Mouse (Mus musculus): ENCODE data around the gene Orc4.
"Not testable (repeated sequence)": the region's sequence is repeated elsewhere in the genome, so short reads cannot be mapped to it uniquely, and the experiment has no call there.

Gene Orc4

DNA sequence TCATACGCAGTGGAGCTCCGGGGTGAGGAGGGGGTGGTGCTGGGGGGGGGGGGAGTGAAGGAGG, at the start of gene Orc4:
Gene Orc4, minus strand, starts transcription at position 26 of the 64 bp plus-strand sequence.
- in situ Hi-C loops (cut with MseI, MboI): no loop called here

DNA sequence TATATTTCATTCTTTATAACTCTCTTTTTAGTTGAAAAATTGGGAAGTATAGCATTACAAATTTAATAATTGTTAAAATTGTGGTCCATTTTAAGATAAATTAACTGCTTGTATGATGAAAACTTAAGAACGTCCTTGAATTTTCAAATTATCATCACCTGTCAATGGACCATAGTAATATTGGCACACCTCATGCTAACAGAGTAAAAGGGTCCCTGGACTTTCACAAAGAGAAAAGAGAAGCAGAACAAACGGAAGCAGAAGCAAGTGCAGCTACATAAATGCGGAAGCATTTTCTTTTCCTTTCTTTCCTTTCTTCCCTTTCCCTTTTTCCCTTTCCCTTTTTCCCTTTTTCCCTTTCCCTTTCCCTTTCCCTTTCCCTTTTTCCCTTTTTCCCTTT, 40.2 kb upstream of the Orc4 start:
- in situ Hi-C loops (cut with MseI, MboI): no loop called here

DNA sequence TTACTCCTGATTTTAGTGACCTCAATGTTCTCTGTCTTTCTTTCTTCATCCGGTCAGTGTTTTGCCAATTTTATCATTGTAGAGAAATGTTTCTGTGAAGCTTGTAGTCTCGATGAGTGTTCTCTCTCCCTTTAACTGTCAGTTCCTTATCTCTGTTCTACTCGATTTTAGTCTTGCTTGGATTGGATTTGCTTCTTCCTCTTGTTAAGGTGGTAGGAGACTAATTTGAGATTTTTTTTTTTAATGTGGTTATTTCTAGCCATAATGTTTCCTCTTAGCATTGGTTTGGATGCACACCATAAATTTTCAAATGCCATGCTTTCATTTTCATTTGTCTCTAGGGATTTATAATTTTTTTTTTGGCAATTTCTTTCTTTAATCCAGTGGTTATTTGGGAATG, 28.8 kb upstream of the Orc4 start:
- in situ Hi-C loops (cut with MseI, MboI): no loop called here

DNA sequence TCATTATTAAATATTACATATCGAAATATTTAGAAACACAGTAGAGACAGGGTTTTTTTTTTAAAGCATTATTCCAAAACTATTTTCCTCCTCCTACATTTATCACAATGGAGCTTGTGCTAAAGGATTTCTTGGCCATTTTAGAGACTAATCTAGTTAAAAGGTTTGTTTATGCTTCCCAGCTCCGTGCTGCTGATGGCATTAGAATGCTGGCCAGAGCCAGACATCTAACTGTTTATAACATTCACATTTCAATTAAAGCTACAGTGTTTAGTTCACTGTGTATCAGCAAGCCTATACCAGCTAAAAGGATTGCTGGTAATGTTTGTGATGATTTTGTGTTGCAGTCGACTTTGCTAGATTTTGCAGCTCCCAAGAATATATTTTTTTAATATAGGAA, 6.5 kb upstream of the Orc4 start:
- in situ Hi-C loops (cut with MseI, MboI): no loop called here

DNA sequence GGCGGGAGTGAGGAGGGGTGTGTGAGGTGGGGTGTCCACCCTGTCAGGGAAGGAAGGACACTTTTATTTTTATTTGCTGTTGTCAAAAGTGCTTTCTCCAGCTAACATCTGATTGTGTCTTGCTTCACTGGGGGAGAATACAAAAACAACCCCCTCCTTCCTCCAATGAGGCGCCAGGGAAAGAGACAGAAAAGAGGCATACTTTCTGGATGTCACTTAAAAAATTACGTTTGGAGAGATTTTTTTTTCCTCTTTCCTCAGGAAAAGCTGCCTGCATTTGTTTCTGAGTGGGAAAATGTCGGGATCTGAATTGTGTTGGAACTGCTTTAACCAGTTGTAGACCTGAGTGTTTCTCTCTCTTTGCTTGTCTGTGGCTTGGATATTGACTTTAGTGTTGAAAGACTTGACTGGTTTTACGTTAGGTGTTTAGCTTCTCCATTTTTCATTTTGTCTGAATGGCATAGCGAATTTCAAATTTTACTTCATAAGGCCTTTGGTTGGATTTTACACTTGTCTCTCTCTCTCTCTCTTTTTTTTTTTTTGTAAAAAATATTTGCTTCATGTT, 321 bp upstream of the Orc4 start:
- in situ Hi-C loops (cut with MseI, MboI): no loop called here

DNA sequence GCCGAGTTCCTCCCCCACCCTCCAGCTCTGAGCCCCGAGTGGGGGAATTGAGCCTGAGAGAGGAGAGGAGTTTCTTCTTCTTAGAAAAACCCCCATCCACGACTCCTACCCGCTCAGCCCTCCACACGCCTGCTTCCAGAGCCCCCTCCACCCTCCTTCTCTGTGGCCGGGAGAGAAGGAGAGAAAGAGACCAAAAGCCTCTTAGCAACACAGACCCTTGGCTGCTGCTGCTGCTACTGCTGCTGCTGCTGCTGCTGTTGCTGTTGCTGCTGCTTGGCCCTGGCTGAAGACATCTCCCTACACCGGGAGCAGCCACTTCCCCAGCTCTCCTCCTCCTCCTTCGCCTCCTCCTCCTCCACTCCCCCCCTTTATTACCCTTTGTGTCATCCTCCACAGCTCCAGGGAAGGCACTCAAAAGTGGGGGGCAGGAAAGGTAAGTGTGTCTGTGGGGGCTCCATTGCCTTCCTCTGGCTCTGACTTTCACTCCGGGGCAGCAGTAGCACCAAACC, 280 bp downstream of the Orc4 start:
- in situ Hi-C loops (cut with MseI, MboI): loop anchor here in 1 of 2 experiments (25.0 kb wide), 1 partner anchor 363 kb away; no protein-coding TSS in a partner anchor

DNA sequence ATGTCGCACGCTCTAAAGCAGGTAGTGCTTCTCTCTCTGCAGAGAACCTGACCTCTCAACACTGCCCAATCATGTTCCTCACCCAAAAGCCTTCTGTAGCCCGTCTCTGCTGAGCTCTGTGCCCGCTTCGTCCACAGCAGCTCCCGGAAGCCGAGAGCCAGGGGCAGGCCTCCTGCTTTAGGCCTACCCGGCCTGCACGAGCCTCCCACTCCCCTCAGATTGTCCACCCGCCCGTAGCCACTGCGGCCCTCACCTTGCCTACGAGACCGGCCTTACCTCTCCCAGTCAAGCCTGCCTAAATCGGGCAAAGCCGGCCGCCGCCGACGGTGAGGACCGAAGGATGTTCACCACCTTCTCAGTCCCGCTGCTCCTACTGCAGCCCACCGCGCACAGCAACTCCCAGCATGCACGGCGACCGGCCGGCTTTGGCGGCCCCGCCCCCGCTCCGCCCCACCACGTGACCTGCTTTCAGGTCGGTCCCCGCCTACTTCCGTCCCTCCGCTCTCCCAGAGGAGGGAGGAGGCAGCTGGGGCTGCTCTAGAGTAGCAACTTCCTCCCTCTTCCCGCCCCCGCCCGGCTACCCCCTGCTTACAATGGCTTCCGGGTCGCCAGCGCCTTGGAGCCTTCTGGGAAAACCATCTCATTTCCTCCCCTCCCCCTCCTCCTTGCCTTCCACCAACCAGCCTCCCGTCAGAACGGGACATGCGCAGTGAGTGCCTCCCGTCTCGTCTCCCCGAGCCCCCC, 1.1 kb downstream of the Orc4 start, which contains the start of gene Mbd5:
Gene Mbd5, plus strand, starts transcription at position 668 of the 744 bp plus-strand sequence.
- in situ Hi-C loops (cut with MseI, MboI): loop anchor here in 1 of 2 experiments (25.0 kb wide), 1 partner anchor 363 kb away; no protein-coding TSS in a partner anchor

DNA sequence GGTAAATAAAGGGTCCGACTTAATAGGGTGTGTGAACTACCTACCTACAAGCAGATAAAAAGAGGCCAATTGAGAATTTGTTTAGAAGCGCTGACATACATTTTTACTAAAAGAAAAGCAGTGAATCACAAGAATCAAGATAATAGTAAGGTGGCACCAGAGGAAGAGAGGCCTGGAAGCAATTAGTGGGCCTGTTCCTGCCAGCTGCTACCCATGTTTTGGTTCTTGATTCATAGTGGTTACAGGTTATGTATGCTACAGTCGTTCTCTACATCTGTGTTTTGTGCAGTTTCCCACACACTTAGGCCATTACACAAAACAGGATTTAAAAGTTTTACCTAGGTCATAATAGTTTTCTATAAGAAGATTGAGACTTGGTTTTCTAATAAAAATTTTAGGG, 2.3 kb downstream of the Orc4 start:
- in situ Hi-C loops (cut with MseI, MboI): loop anchor here in 1 of 2 experiments (25.0 kb wide), 1 partner anchor 365 kb away; no protein-coding TSS in a partner anchor

DNA sequence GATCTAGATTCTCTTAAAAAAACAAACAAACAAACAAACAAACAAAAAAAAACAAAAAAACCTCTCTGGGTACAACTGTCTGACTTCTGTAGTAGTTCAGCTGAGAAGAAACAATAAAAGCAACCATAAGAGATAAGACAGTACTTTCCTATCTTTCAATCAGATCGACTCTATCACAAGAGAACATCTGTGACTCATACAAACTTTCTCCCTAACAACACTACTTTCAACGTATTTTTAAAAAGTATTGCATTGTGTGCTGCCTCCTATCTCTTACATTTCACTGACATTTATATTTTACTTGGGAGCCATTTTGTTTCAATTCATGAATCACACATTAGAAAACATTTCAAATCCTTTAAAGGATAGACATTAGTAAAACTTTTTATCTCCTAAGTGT, 15.0 kb downstream of the Orc4 start:
- in situ Hi-C loops (cut with MseI, MboI): loop anchor here in 1 of 2 experiments (25.0 kb wide), 1 partner anchor 377 kb away; no protein-coding TSS in a partner anchor

DNA sequence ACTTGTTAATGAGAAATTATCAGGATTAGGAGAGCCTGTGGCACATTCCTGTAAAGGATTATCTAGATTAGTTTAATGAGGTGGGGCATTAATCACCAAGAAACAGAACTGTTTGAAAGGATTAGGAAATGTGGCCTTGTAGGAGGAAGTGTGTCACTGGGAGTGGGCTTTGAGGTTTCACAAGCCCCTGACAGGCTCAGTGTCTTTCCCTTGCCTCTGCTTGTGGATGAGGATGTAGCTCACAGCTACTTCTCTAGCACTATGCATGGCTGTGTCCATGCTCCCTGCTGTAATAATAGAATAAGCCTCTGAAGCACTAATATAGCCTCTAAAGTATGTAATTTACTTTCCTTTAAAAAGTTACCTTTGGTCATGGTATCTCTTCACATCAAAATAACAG, 34.2 kb downstream of the Orc4 start:
- in situ Hi-C loops (cut with MseI, MboI): loop anchor here in 1 of 2 experiments (25.0 kb wide), 1 partner anchor 821 kb away; no protein-coding TSS in a partner anchor

DNA sequence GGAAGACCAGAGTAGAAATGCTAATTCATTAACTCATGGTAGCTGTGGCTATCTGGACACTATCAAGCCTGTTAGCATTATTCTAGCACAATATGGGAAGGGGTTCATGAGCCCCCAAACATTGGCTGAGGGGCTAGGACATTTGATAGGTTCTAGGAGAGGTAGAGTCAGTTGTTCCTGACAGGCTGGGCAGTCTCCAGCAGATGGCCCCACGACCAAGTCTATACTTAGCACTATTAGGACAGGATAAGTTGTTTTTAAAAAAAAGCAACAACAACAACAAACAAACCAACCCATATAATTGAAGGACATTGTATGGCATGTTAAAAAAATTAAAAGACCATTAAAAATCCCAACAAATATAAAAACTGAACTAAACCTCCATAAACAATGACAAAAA, 35.9 kb downstream of the Orc4 start:
- in situ Hi-C loops (cut with MseI, MboI): loop anchor here in 1 of 2 experiments (25.0 kb wide), 1 partner anchor 823 kb away; no protein-coding TSS in a partner anchor

DNA sequence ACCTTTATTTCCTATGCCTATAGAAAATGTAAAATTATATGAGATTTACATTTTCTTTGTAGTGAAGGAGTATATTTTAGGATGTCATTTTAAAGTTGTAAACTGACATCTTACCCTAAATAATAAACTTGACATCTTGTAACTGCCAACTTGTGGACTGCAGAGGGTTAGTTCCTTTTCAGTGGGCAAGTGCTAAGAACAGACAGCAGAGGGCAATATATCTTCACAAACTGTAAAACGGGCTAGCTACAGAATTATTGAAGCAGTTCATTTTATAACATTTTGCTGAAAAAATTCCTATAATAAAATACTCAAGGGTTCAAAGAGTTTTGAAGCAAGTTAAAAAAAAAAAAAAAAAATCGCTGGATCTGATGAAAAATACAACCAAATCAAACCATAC, 41.2 kb downstream of the Orc4 start:
- in situ Hi-C loops (cut with MseI, MboI): loop anchor here in 1 of 2 experiments (25.0 kb wide), 1 partner anchor 828 kb away; no protein-coding TSS in a partner anchor

DNA sequence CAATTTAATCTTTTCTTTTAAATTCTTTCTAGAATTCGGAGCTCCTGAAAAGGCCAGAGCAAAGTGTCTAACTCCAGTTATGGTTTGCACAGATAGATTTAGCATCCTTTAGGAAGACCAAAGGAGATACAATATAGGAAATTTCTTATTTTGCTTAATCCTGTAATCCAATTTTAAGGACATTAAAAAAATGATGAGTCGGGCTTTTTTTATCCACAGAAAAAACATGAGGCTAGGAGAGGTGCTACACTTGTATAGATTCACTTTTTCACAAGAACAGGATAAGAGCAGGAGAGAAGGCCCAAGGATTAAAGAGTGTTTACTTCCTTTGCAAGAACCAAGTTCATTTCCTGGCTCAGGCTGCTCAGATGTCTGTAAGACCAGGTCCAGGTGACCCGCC, 54.9 kb downstream of the Orc4 start:
- in situ Hi-C loops (cut with MseI, MboI): loop anchor here (25.0 kb wide), 3 partner anchors 883 to 1408 kb away; no protein-coding TSS in a partner anchor

DNA sequence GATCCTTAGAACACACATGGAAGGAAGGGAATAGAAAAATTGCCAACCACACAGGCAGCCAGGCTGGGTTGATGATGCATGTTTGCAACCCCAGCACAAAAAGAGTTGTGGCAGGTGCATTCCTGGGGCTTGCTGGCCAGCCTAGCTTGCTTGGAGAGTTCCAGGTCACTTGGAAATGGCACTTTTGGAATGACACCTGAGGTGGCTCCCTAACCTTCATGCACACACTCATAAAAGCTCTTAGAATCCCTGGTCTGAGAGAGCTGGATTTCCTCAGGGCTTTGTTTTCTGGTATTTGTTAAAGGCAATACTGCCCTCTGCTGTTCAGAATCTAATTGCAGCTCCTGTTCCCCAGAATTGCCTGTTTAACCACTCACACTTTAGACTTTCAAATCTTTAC, 64.1 kb downstream of the Orc4 start:
- in situ Hi-C loops (cut with MseI, MboI): loop anchor here (25.0 kb wide), 3 partner anchors 874 to 1399 kb away; no protein-coding TSS in a partner anchor

DNA sequence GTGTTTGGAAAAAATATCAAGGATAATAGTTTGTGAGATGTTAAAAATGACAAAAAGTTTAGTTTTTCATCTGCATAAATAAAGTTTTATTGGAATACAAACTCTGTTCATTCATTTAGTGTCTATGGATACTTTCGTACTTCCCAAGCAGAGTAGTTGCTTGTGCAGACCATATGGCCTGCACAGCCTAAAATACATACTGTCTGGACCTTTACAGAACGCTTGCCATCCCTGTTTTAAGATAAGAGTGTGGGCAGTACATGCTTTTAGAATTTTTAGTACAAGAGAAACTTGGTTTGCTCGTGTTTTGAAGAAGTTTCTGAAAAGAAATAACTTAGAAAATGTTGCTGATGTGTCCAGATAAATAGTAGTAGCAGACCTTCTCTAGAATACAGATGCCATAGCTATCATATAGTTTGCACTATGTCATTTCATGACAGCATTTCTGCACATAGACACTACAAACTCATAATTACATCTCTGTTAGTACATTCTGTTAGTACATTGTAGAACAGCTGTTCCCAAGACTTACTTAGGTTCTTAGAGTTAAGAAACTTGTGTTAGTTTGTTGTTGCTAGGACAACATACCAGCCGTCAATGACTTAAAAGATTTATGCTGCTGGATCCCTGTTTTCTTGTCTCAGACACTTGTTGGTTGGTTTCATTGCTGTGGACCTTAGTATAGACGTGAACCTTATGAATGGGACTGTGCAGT, 81.7 kb downstream of the Orc4 start:
- in situ Hi-C loops (cut with MseI, MboI): no loop called here

DNA sequence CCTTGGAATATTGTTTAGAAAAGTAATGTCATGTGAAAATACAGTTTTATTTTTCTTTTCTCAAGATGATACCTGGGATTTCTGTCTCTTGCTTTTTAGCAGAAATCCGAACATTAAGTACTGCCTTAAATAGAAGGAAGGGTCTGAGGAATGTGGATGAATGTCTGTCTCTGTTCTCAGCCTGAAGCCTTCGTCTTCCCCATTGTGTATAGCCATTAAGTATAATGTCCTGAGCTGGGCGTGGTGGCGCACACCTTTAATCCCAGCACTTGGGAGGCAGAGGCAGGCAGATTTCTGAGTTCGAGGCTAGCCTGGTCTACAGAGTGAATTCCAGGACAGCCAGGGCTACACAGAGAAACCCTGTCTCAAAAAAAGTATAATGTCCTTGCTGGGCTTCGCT, 84.5 kb downstream of the Orc4 start:
- in situ Hi-C loops (cut with MseI, MboI): not testable (repeated sequence)
